Comparison of ENCODE assay signal across 10 mouse cellular contexts in the genomic region with DNA sequence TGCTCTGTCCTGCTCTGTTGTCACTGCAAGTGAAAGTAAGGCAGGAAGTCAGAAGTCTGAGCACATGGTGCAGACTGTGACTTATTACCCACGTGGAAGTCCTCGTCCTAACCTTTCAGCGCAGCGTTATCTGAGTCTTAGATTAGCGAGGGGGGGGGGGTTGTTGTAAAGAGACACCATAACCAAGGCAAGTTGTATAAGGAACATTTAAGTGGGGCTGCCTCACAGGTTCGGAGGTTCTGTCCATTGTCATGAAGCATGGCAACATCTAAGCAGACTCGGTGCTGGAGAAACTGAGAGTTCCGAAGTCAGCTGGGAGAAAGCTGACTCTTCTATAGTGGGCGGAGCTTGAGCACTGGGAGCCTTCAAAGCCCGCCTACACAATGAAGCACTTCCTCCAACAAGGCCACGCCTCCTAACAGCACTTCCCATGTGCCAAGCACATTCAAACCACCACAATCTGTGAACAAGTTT. TPM values are rescaled to one million over a fixed set of nuclear protein-coding genes. Genes with fewer than 3 reads are reported as not detected.
DNase-seq lines count a peak whose midpoint lies in the region; ATAC-seq lines count a peak whose summit lies in the region.
"Had no signal": no experiment of that assay in that cellular context is flagged by ENCODE, and none has a peak within 500 bp of the region (broad histone marks: within the 10 kb centered on the region; RNA-seq: fewer than 3 reads in every experiment).

No protein-coding gene starts in this region.

- H3K27ac ChIP-seq in lung, embryonic 15.5 days, result no peak overlapping the region
- no peak overlapping the region for H3K27ac ChIP-seq in brown adipose tissue, adult 24 weeks (replicated peaks; ENCODE audit: low read depth, low read length)
- no peak overlapping the region for H3K27ac ChIP-seq in limb, embryonic 10.5 days
- H3K27ac ChIP-seq in stomach, embryonic 14.5 days (ENCODE audit: low read length), result no peak overlapping the region
- no peak overlapping the region for H3K27ac ChIP-seq in forebrain, embryonic 15.5 days (replicated peaks)
- H3K27ac ChIP-seq: embryonic facial prominence, embryonic 15.5 days had no signal

- 33% methylated on average over 11 of the region's 11 CpGs for WGBS in lung, embryonic 15.5 days
- 45% methylated on average over 11 of the region's 11 CpGs for WGBS in limb, embryonic 10.5 days
- WGBS in stomach, embryonic 14.5 days, result 36% methylated on average over 11 of the region's 11 CpGs
- 53% methylated on average over 11 of the region's 11 CpGs for WGBS in forebrain, embryonic 15.5 days

- H3K9ac ChIP-seq in lung, embryonic 15.5 days, result no peak overlapping the region
- no peak overlapping the region for H3K9ac ChIP-seq in stomach, embryonic 14.5 days (replicated peaks; ENCODE audit: low read depth, low read length)
- H3K9ac ChIP-seq in forebrain, embryonic 15.5 days (replicated peaks), result no peak overlapping the region
- H3K9ac ChIP-seq: embryonic facial prominence, embryonic 15.5 days had no signal

- H3K4me1 ChIP-seq in lung, embryonic 15.5 days, result no peaks in the 10 kb centered on the region
- no peaks in the 10 kb centered on the region for H3K4me1 ChIP-seq in brown adipose tissue, adult 24 weeks (ENCODE audit: control insufficient read depth, insufficient read depth, insufficient read length, low read length)
- H3K4me1 ChIP-seq in limb, embryonic 10.5 days, result peaks cover 5% of the 10 kb centered on the region
- no peaks in the 10 kb centered on the region for H3K4me1 ChIP-seq in stomach, embryonic 14.5 days (ENCODE audit: control insufficient read depth, insufficient read depth, low read length)
- H3K4me1 ChIP-seq in forebrain, embryonic 15.5 days, result no peaks in the 10 kb centered on the region

- H3K4me3 ChIP-seq in lung, embryonic 15.5 days, result no peak overlapping the region
- H3K4me3 ChIP-seq in brown adipose tissue, adult 24 weeks (ENCODE audit: insufficient read depth, low read depth, low read length), result peak overlapping the region; percentile 24; the same call in 1 of the 2 replicates
- peak overlapping the region; percentile 22; the same call in 1 of the 2 replicates for H3K4me3 ChIP-seq in limb, embryonic 10.5 days
- H3K4me3 ChIP-seq in stomach, embryonic 14.5 days (ENCODE audit: low read depth, low read length), result no peak overlapping the region
- H3K4me3 ChIP-seq in forebrain, embryonic 15.5 days, result no peak overlapping the region
- H3K4me3 ChIP-seq: embryonic facial prominence, embryonic 15.5 days had no signal

- no peaks in the 10 kb centered on the region for H3K9me3 ChIP-seq in lung, embryonic 15.5 days
- no peaks in the 10 kb centered on the region for H3K9me3 ChIP-seq in limb, embryonic 10.5 days (replicated peaks)
- H3K9me3 ChIP-seq in stomach, embryonic 14.5 days (ENCODE audit: control insufficient read depth, low read depth, low read length), result no peaks in the 10 kb centered on the region
- H3K9me3 ChIP-seq in forebrain, embryonic 15.5 days, result no peaks in the 10 kb centered on the region
- H3K9me3 ChIP-seq: embryonic facial prominence, embryonic 15.5 days had no signal

- no peak for DNase-seq in lung, adult 18-20 months
- no peak for DNase-seq in limb, embryonic 10.5 days (ENCODE audit: low spot score)
- no peak for DNase-seq in adrenal gland, postnatal 36 days
- no peak for DNase-seq in cerebellum, adult 11-12 months
- DNase-seq: kidney, postnatal 14 days had no signal

- H3K27me3 ChIP-seq in lung, embryonic 15.5 days, result no peaks in the 10 kb centered on the region
- H3K27me3 ChIP-seq in limb, embryonic 10.5 days (ENCODE audit: low read depth, poor library complexity, severe bottlenecking), result no peaks in the 10 kb centered on the region
- H3K27me3 ChIP-seq in stomach, embryonic 14.5 days (ENCODE audit: control insufficient read depth, insufficient read depth, low read length), result no peaks in the 10 kb centered on the region
- H3K27me3 ChIP-seq in forebrain, embryonic 15.5 days, result no peaks in the 10 kb centered on the region
- H3K27me3 ChIP-seq: embryonic facial prominence, embryonic 15.5 days had no signal

- 0 out of 2 replicates have a peak, but pooled peaks have one; percentile 59 for ATAC-seq in lung, embryonic 15.5 days (ENCODE audit: borderline replicate concordance, extremely low read depth, low FRiP score, low TSS enrichment)
- no peak for ATAC-seq in stomach, embryonic 14.5 days (ENCODE audit: insufficient number of reproducible peaks, insufficient read depth, low FRiP score, low read depth)
- no peak for ATAC-seq in forebrain, embryonic 15.5 days (replicated peaks)

- H3K36me3 ChIP-seq in lung, embryonic 15.5 days, result no peaks in the 10 kb centered on the region
- no peaks in the 10 kb centered on the region for H3K36me3 ChIP-seq in limb, embryonic 10.5 days
- no peaks in the 10 kb centered on the region for H3K36me3 ChIP-seq in stomach, embryonic 14.5 days (ENCODE audit: control insufficient read depth, insufficient read depth, low read length)
- no peaks in the 10 kb centered on the region for H3K36me3 ChIP-seq in forebrain, embryonic 15.5 days
- H3K36me3 ChIP-seq: embryonic facial prominence, embryonic 15.5 days had no signal

- peak overlapping the region; percentile 41 for H3K4me2 ChIP-seq in lung, embryonic 15.5 days
- H3K4me2 ChIP-seq in stomach, embryonic 14.5 days (replicated peaks; ENCODE audit: low read depth, low read length), result 0 out of 2 replicates have a peak overlapping the region, but pooled peaks have one; percentile 15
- no peak overlapping the region for H3K4me2 ChIP-seq in forebrain, embryonic 15.5 days (replicated peaks)
- H3K4me2 ChIP-seq: embryonic facial prominence, embryonic 15.5 days had no signal

RNA-seq across cellular contexts. Expression of a gene that starts 8.9 kb away (rescaled TPM):
- 31.5 and 35.4 TPM in 2 replicates for polyA plus RNA-seq in lung, embryonic 15.5 days (2015; fragmentation: Nextera tagmentation; extraction: Ambion mirVana)
- 4.6 and 5.6 TPM in 2 replicates for polyA plus RNA-seq in brown adipose tissue, adult 24 weeks (2012; ENCODE audit: insufficient read depth, insufficient read length, missing spikeins)
- 26.1 and 29.6 TPM in 2 replicates for polyA plus RNA-seq in limb, embryonic 10.5 days (2016; fragmentation: Nextera tagmentation; extraction: Ambion mirVana)
- polyA plus RNA-seq in stomach, embryonic 14.5 days (2014; fragmentation: Nextera tagmentation; extraction: Ambion mirVana), result 35.8 and 38.0 TPM in 2 replicates
- 100 to 1,000 TPM in 1 of 2 experiments, 10 to 100 TPM in 1; 53.6 to 106 TPM for total RNA-seq in adrenal gland, postnatal 36 days (2021)
- polyA plus RNA-seq in forebrain, embryonic 15.5 days (2015; fragmentation: Nextera tagmentation; extraction: Ambion mirVana), result 74.6 and 82.0 TPM in 2 replicates

RNA-seq across cellular contexts. Expression of a gene that starts 12.3 kb away (rescaled TPM):
- 147 and 150 TPM in 2 replicates for polyA plus RNA-seq in lung, embryonic 15.5 days (2015; fragmentation: Nextera tagmentation; extraction: Ambion mirVana)
- 15.5 and 16.6 TPM in 2 replicates for polyA plus RNA-seq in brown adipose tissue, adult 24 weeks (2012; ENCODE audit: insufficient read depth, insufficient read length, missing spikeins)
- polyA plus RNA-seq in limb, embryonic 10.5 days (2016; fragmentation: Nextera tagmentation; extraction: Ambion mirVana), result 176 and 190 TPM in 2 replicates
- 120 and 128 TPM in 2 replicates for polyA plus RNA-seq in stomach, embryonic 14.5 days (2014; fragmentation: Nextera tagmentation; extraction: Ambion mirVana)
- 10 to 100 TPM; 30.7 to 35.8 TPM for total RNA-seq in adrenal gland, postnatal 36 days (2021)
- 86.8 and 90.1 TPM in 2 replicates for polyA plus RNA-seq in forebrain, embryonic 15.5 days (2015; fragmentation: Nextera tagmentation; extraction: Ambion mirVana)

Comparison
In these comparisons a context has a peak if more than half of its experiments do, and no peak if none do; other contexts are left out.
1. H3K4me3 ChIP-seq: peak in brown adipose tissue, adult 24 weeks (single experiment) and limb, embryonic 10.5 days (single experiment); none in lung, embryonic 15.5 days (single experiment), stomach, embryonic 14.5 days (single experiment) and forebrain, embryonic 15.5 days (single experiment).